Mouse (Mus musculus): Measurements from ENCODE around the gene Baiap3.

DNA sequence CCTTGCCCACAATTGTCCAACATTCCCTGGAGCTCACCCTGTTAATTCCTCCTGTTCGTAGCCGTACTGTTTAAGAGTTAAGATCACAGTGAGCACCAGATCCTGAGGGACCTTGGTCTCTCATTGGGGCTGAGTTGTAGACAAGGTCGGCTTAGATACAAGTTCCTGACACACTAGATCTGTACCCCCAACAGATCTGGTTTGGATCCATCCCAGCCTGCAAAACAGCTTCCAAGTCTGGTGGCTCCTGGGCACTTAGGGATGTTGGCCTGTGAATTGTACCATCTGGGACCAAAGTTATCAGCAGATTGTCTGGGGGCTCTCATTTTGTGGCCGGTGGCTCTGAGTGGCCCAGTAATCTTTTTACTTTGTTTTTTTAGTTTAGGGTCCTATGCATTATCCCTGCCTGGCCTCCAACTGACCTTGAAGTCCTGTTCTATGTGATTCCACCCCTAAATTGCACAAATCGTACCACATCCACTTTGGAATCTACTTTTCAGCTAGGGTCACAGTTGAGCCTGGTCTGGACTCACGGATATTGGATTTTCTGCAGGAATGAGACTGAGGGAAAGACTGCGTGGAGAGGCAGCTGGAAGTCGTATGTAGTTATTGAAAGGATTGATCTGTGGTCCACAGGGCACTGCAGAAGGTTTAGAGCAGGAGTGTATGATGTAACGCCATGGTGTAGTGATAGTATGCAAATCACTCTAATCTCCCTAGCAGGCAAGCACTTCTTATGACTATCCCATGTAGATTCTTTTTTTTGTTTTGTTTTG, 18.6 kb upstream of the Baiap3 start, which contains the start of gene Ube2i:
- TF ChIP-seq CTCF (IDR thresholded peaks at IDR 0.05; ENCODE audit: extremely low read depth, insufficient read depth, low read length) (no peak), POLR2A (IDR thresholded peaks at IDR 0.05; ENCODE audit: extremely low read depth, insufficient read depth, low read length) (no peak)
